In the genomic region with DNA sequence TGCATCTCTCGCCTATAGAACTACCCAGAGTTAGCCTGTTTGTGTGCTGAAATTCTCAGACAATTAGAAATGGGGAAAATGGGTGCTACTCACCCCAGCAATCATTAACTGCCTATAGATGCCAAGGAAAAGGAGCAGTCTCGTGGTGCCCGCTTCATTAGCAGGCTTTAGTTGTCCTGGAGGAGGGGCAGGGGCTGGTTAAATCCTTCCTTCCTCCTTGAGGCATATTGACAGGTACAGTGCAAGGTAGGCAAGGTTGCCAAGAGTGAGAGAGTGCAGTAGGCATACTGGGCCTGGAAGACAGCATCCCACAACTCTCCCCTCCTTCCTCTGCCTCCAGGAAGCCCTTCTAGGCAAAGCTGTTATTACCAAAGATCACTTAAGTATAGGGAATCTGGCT, we compare ENCODE assay signal across 22 mouse cellular contexts.
"Had no signal": no experiment of that assay in that cellular context is flagged by ENCODE, and none has a peak within 500 bp of the region (broad histone marks: within the 10 kb centered on the region; RNA-seq: fewer than 3 reads in every experiment).

No protein-coding gene starts in this region.

- H3K4me3 ChIP-seq: heart, embryonic 13.5 days; heart, embryonic 15.5 days; hindbrain, embryonic 13.5 days; hindbrain, embryonic 15.5 days; limb, embryonic 13.5 days; limb, embryonic 15.5 days; liver, embryonic 12.5 days had no signal

- H3K27me3 ChIP-seq: heart, embryonic 13.5 days; heart, embryonic 15.5 days; hindbrain, embryonic 13.5 days; hindbrain, embryonic 15.5 days; limb, embryonic 13.5 days; limb, embryonic 15.5 days; liver, embryonic 12.5 days had no signal

- DNase-seq: forebrain, postnatal 0 days; gastrocnemius, postnatal 14 days; gastrocnemius, postnatal 36 days; heart, adult 18-20 months; heart, postnatal 14 days; heart, postnatal 36 days; kidney, postnatal 10 days; layer of hippocampus, adult 9-11 months; layer of hippocampus, postnatal 36 days; left cerebral cortex, postnatal 4 days; lung, adult 18-20 months had no signal

- H3K9ac ChIP-seq: forebrain, postnatal 0 days; heart, embryonic 13.5 days; heart, embryonic 15.5 days; hindbrain, embryonic 13.5 days; hindbrain, embryonic 15.5 days; limb, embryonic 13.5 days; limb, embryonic 15.5 days; liver, embryonic 12.5 days; liver, embryonic 14.5 days had no signal

- H3K4me1 ChIP-seq: heart, embryonic 13.5 days; heart, embryonic 15.5 days; hindbrain, embryonic 13.5 days; hindbrain, embryonic 15.5 days; limb, embryonic 15.5 days had no signal

- H3K9me3 ChIP-seq: heart, embryonic 13.5 days; heart, embryonic 15.5 days; hindbrain, embryonic 13.5 days; hindbrain, embryonic 15.5 days; limb, embryonic 13.5 days; limb, embryonic 15.5 days; liver, embryonic 12.5 days had no signal

- H3K4me2 ChIP-seq: heart, embryonic 11.5 days; heart, embryonic 13.5 days; heart, embryonic 15.5 days; hindbrain, embryonic 13.5 days; hindbrain, embryonic 15.5 days; limb, embryonic 13.5 days; limb, embryonic 15.5 days; liver, embryonic 12.5 days had no signal

- H3K27ac ChIP-seq: heart, embryonic 13.5 days; heart, embryonic 15.5 days; hindbrain, embryonic 13.5 days; hindbrain, embryonic 15.5 days; hindbrain, postnatal 0 days; limb, embryonic 13.5 days; limb, embryonic 15.5 days; liver, embryonic 12.5 days; liver, embryonic 14.5 days had no signal

- H3K36me3 ChIP-seq: heart, embryonic 13.5 days; heart, embryonic 15.5 days; hindbrain, embryonic 13.5 days; hindbrain, embryonic 15.5 days; limb, embryonic 13.5 days; limb, embryonic 15.5 days; liver, embryonic 12.5 days had no signal

- ATAC-seq: forebrain, postnatal 0 days; hindbrain, postnatal 0 days; intestine, embryonic 16.5 days; liver, embryonic 12.5 days had no signal
